Mouse (Mus musculus): ENCODE measurements at regions not wholly inside any gene's neighbourhood (a gene's known extent, or its start where the extent isn't known, plus 50 kb on each side); places are given as distances from the start of the nearest gene placed in this dataset.

- intact Hi-C loops (cut with DNase I), result no loop called here
- no peak for DNase-seq
These were observed 227.7 kb downstream of the Adgrl2 start for GRCm38 (mm10) chr3:148762541-148763225.

- DNase-seq, result no peak
- intact Hi-C loops (cut with DNase I), result no loop called here
These were observed 228.8 kb downstream of the Adgrl2 start for GRCm38 (mm10) chr3:148761586-148761985.

DNA sequence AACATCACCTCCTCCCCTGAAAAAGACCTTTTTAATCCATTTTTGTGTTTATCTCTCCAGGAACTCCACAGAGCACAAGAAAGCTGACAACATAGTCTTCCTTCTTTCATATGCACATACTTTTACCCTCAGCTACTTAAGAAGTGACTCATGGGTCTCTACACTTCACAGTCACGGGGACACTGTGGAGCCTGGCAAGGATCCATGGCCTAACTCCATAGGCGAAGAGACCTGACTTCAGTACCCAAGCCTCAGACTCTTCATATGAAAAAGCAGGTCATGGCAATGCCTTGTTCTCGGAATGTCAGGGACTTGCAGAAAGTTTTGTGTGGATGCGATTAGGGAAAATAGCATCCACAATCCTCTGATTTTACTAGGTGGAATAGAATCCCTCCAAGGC is 230.9 kb downstream of the Adgrl2 start:
- no peak for DNase-seq
- intact Hi-C loops (cut with DNase I), result no loop called here

- DNase-seq, result no peak
These were observed 244.1 kb downstream of the Adgrl2 start for GRCm38 (mm10) chr3:148746234-148746633.

DNA sequence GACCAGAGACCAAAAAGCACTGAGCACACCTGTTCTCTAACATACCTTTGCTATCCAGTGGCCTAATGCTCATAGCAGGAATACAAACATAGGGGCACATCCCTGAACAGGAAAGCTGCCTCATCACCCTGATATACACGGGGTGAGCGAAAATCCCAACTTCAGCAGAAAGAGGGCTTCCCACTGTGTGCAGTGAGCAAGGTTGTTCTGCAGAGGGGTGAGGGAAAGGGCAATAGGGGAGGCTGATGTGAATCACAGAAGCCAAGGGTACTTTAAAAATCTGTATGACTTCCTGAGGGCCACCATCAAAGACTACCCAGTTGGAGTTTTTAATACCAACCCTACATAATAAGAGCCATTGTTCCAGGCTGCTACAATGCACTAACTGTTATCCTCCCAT is 245.7 kb downstream of the Adgrl2 start:
- no peak for DNase-seq
- intact Hi-C loops (cut with DNase I), result no loop called here

More at GRCm38 (mm10) chr3:148746234-148746633, 244.1 kb downstream of the Adgrl2 start:
- intact Hi-C loops (cut with DNase I), result no loop called here

DNA sequence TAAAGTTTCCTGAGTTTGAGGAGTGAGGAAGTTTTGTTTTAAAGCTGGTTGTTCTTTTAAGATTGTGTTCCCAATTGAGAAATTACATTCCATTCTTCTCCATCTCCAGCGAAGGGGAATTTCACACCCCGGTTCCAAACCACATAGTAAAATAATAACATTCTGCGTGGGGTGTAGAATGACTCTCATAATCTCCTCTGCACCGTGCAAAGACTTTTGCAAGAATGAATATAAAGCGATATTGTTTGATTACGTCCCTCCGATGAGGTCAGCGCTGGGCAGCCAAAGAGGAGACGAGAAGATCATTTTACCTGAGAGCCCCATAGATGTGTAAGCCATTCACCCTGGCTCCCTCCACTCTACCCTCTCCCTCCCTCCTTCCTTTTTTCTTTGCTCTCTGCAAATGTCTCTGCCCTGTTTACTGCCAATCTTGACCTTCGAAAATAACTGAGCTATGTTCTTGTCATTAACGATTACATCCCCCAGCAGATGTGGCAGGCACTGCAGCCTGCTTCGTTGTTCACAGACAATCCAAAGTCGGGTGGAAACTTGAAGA is 256.1 kb downstream of the Adgrl2 start:
- DNase-seq, result no peak
- intact Hi-C loops (cut with DNase I), result no loop called here

- intact Hi-C loops (cut with DNase I), result no loop called here
- no peak for DNase-seq
These were observed 257.0 kb downstream of the Adgrl2 start for GRCm38 (mm10) chr3:148733227-148733854.

GRCm38 (mm10) chr3:148731436-148731835 is 258.9 kb downstream of the Adgrl2 start:
- intact Hi-C loops (cut with DNase I), result no loop called here
- DNase-seq, result no peak

- intact Hi-C loops (cut with DNase I), result no loop called here
- no peak for DNase-seq
These were observed 261.1 kb downstream of the Adgrl2 start for GRCm38 (mm10) chr3:148729242-148729680.

DNA sequence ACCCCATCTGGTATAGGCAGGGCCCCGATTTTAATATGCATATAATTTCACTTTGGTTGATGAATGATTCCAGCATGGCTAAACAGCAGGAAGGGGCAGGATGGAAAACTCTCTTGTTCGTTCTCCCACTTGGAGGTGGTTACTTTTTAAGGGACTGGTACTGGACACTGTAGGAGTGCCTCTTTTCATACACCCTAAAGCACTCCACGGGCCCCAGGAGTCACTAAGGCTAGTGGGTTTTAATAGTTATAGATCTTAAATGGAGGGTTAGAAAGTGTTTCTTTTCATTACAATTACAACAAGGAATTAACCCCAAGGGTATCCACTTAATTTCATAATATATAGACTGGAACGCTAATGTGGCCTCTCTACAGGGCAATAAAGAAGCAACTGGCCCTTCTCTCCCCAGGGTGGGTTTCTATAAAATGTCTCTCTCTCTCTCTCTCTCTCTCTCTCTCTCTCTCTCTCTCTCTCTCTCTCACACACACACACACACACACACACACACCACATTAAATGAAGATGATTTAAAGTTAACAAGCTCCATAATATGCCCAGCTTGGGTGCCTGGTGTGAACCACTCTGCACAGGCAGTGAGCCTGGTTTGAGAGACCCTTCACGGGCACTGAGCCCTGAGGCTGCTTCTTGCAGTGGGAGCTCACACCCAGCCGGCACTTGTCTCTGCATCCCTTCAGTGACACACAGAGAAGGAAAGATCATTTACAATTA is 261.7 kb downstream of the Adgrl2 start:
- no peak for DNase-seq
- intact Hi-C loops (cut with DNase I), result no loop called here

GRCm38 (mm10) chr3:148726596-148727331 is 263.6 kb downstream of the Adgrl2 start:
- intact Hi-C loops (cut with DNase I), result no loop called here
- DNase-seq, result no peak

DNA sequence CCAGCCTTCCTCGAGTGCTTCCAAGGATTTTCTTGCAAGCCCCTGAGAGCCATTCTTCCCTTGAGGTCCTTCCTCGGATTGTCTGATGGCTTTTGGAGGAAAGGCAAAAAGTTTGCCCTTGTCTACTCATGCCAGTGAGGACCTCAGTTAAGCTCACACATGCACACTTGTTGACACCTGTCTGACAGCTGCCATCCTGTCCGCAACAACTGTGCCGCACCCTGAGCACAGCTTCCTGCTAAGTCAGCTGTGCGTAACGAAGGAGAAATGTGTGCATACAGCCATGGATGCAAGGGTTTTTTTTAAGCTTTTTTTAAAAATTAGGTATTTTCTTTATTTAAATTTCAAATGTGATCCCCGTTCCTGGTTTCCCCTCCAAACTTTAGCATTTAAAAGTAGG is 293.8 kb downstream of the Adgrl2 start:
- DNase-seq, result no peak
- intact Hi-C loops (cut with DNase I), result no loop called here

DNA sequence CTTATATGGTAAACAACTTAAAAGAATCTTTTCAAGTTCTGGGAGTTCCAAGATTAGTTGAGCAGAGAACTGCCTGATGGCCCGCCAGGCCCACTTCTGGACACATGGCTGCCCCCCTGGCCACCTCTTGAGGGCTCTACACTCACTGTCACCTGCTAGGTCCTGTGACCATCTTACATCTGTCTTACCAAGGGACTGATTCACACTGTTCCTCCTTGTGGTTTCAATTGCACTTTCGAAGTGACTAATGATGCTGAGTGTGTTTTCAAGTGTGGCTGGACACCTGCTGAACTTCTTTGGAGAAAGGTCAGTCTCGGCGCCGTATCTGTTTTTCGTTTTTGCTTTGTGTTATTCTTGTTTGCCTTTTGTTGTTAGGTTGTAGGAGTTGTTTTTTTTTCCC is 294.9 kb downstream of the Adgrl2 start:
- intact Hi-C loops (cut with DNase I), result no loop called here
- DNase-seq, result no peak

GRCm38 (mm10) chr3:148683181-148683580 is 307.2 kb downstream of the Adgrl2 start:
- intact Hi-C loops (cut with DNase I), result no loop called here
- no peak for DNase-seq

DNA sequence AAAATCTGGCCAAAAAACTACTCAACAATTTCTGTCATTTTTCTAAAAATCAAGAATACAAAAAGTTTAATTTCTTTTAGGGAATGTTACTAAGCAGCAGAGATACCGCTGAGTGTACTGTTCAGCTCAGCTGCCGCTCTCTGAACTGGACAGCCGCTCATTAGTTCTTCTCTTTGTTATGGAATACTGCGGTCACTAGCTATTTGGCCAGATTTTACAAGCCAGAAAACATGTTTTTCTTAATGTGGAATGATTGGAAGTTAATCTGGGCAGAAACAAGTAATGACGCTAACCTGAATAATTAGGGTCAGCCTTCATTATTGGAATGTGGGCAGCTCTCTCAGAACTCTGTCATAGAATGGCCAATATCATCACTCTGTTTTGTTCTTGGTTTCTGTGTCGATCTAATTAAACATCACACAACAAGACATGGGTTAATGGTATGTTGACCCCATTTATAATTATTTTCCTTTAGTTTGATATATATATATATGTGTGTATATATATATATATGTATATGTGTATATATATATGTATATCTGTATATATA is 307.8 kb downstream of the Adgrl2 start:
- intact Hi-C loops (cut with DNase I), result no loop called here
- DNase-seq, result no peak

DNA sequence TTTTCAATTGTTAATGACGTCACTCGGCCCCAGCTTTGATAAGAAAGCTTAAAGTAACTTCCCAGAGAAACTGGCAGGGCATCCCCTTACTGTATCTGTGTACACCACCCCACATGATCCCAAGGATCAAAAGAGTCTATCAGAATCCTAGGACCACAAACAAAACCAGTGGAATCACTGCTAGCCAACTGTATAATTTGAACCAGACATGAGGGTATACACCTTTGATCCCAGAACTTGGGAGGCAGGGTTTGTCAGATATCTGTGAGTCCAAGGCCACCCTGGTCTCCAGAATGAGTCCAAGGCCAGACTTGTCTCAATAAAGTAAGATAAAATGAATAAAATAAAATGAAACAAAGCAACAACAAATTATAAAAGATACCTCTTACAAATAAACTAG is 309.2 kb downstream of the Adgrl2 start:
- DNase-seq, result no peak
- intact Hi-C loops (cut with DNase I), result no loop called here

DNA sequence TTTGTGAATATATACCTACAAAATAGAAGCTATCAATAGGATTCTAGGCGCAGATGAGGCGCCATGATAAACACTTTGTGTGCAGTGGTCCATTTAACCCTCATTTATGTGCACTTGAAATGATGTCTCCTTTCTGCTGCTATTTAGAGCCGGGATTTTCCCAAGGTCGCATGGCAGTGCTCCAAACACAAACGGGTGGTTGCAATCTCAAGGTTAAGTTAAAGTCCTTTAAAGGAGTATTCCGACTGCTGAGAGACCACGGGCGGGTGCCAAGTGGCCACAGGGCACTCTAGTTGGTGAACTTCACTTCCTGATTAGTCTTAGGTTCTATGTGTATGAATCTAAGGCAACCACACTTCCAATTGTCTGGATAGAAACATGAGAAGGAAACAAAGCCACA is 309.6 kb downstream of the Adgrl2 start:
- intact Hi-C loops (cut with DNase I), result no loop called here
- DNase-seq, result peak; percentile 15 to 65

DNA sequence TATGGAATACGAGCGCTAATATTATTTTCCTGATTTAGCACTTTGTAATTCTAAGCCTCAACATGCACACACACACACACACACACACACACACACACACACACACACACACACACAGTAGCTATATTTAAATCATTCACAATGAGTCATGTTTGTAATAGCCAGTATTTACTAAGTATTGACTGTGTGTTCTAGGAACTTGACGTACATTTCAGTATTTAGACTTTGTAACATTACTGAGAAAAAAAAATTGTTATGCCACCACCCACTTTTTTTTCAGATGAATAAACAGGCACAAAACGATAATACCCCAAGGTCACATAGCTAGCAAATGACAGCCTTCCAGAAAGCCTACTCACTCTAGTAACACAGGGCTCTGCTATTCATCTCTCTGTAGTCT is 310.3 kb downstream of the Adgrl2 start:
- intact Hi-C loops (cut with DNase I), result no loop called here
- DNase-seq, result no peak

- DNase-seq, result no peak
- intact Hi-C loops (cut with DNase I), result loop anchor here (5.0 kb wide), 1 partner anchor 308 kb away; no protein-coding TSS in a partner anchor
These were observed 311.2 kb downstream of the Adgrl2 start for GRCm38 (mm10) chr3:148679121-148679520.

DNA sequence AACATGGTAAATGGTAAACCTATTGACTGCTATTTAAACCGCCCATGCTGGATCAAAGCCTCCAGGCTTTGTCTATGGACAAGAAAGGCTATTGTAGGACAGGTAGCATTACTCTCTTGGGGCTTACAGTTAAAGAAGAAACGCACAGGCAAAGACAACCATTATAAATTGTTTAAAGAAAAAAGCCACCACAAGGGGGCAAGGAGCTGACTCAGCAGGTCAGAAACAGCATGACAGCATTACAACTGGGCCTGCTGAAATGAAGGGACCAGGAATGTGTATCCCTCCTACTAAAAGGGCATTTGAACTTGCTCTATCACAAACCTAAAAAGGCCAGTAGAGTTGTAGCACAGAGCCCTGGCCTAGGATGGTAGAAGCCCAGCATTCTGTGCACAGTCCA is 314.3 kb downstream of the Adgrl2 start:
- DNase-seq, result no peak
- intact Hi-C loops (cut with DNase I), result loop anchor here (5.0 kb wide), 1 partner anchor 311 kb away; no protein-coding TSS in a partner anchor

Data from heart, postnatal 14 days (tissue).